Mouse (Mus musculus): Measurements from ENCODE around the gene Pxmp4.

Gene Pxmp4

DNA sequence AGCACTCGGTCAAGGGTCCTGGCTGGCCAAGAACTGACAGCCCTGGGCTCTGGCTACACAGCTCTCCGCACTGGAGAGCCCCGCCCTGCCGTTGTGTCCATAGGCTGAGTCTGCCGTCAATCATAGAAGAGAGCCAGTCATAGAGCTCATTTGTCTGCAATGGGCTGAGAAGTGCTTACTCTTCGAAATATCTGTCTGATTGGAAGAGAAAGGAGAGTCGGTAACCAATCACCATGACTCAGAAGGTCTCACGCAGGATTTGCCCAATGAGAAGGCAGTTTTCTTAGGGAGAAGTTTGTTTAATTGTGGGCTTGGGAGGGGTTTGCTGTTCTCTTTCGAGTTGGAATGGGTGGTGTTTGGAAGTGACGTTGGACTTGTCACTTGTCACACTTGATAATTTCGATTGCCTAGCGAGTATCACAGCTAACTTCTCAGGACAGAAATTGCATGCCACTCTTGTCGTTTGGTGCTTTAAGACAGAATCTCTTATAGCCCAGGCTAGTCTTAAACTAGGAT, at the start of gene Pxmp4:
Pxmp4 (minus strand) TSS at position 71 of the 516 bp plus-strand sequence.
- peak; percentile 98 for DNase-seq (ENCODE audit: low spot score)

DNA sequence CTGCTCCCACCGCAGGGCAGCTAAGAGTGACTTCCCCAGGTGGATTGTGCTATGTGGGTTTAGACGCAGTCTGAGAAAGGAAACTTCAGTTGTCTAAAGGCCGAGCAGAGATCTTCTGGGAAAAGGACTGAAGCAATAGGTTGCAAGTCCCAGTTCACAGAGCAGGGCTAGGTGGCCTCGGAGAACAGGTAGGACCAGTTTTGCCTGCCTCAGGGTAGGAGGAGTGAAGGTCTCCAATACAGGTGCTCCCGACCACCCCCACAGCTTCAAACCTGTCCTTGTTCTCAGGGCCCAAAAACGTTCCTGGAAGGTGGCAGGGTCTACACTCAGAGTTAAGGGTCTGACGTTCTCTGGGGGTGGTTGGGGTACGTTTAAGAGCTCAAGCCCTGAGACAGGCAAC, 47.9 kb upstream of the Pxmp4 start, which contains the start of gene Chmp4b:
Chmp4b (plus strand) TSS at position 343 of the 400 bp plus-strand sequence.
- DNase-seq (ENCODE audit: low spot score), result no peak

DNA sequence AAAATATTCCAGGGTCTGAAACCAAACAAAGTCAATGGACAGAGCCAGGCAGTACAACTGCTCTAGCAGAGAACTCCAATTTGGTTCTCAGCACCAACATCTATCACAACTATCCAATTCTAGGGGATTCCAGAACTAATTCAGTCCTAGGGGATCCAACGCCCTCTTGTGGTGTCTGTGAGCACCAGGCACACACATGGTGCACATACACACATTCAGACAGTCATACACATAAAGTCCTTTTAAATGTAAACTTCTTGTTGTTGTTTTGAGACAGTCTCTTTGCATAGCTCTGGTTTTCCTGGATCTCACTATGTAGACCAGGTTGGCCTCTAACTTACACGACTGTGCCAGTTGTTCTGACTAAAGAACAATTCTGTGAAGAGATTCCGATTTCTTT, 46.9 kb upstream of the Pxmp4 start:
- no peak for DNase-seq (ENCODE audit: low spot score)

DNA sequence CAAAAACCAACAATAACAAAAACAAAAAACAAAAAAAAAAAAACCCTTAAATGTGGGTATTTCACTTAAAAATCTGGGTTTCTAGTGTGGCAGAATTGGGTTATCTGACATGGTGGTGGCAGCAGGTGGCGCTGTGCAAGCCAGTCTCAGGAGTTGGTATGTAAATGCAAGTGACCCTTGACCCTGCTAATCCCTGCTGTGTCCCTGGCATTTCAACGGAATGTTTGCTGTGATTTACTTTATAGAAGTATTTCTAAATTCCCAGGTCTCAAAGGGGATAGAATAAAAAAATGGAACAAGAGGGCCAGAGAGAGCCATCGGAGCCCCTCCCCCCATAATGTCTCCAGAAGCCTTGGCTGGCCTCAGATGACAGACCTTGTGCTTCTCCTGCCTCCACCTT, 44.6 kb upstream of the Pxmp4 start:
- DNase-seq (ENCODE audit: low spot score), result no peak

GRCm38 (mm10) chr2:154646634-154647033, 43.1 kb upstream of the Pxmp4 start:
- DNase-seq (ENCODE audit: low spot score), result peak; percentile 26

GRCm38 (mm10) chr2:154642712-154643385, 39.3 kb upstream of the Pxmp4 start:
- no peak for DNase-seq (ENCODE audit: low spot score)

- DNase-seq (ENCODE audit: low spot score), result no peak
Observed at GRCm38 (mm10) chr2:154642005-154642459, 38.5 kb upstream of the Pxmp4 start.

DNA sequence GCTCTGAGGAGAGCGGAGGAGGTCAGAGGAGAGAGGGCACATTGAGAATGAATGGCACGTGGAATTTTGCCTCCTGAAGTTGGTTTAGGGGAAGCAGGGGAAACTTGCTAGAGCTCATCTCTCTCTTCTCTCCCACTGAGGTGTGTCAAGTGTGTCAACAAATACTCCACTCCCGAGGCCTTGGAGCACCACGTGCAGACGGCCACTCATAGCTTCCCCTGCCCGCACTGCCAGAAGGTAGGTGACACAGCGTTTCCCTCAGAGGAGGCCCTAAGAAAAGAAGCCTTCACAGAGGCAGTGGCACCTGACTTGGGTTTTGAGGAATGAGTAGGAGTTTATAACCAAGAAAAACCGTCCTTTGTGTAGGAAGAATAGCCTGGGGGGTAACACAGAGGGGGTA, 37.7 kb upstream of the Pxmp4 start:
- DNase-seq (ENCODE audit: low spot score), result no peak

DNA sequence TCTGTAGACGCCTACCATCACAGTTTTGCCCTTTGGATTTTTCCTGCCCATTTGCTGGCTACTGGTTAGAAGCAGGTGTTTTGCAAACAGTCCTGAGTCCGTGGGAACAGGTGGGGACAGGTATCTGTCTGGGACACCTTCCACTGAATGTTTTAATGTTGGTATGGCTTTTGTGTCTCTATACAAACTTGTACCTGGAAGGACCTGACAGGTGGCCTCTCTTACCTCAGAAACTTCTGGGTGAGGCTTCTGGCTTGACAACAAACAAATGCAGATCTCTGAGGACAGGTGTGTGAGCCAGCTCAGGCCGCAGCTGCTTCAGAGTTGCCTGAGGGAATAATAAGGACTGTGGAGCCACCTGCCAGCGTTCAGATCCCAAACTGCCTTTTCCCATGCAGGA, 35.6 kb upstream of the Pxmp4 start:
- DNase-seq (ENCODE audit: low spot score), result no peak

GRCm38 (mm10) chr2:154638521-154638920, 35.0 kb upstream of the Pxmp4 start:
- DNase-seq (ENCODE audit: low spot score), result no peak

GRCm38 (mm10) chr2:154635826-154636225, 32.3 kb upstream of the Pxmp4 start:
- DNase-seq (ENCODE audit: low spot score), result no peak

GRCm38 (mm10) chr2:154633876-154634644, 30.6 kb upstream of the Pxmp4 start:
- DNase-seq (ENCODE audit: low spot score), result no peak

DNA sequence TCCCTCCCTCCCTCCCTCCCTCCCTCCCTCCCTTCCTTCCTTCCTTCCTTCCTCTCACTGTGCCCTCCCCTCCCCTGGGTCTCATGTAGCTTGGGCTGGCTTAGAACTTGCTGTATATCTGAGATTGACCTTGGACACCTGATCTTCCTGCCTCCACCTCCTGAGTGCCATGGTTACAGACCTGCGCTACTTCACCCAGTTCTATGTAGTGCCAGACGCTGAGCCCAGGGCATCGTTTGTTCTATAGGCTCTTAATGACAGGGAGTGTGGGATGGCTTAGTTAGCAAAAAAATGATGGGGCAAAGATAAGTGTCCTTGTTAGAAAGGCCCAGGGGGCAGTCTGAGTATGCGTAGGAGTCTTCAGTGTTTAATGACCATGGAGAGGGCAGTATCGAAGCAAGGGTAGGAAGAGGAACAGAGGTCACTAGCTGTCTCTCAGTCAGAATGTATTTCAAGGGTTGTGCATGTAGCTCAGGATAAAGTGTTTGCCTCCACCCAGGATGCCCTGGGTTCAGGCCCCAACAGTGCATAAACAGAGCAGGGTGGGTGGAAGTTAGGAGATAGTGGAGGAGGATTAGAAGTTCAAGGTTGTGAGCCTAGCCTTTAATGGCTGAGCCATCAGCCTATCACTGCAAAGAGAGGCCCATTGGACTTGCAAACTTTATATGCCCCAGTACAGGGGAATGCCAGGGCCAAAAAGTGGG, 29.7 kb upstream of the Pxmp4 start:
- no peak for DNase-seq (ENCODE audit: low spot score)

GRCm38 (mm10) chr2:154632203-154632780, 28.8 kb upstream of the Pxmp4 start:
- no peak for DNase-seq (ENCODE audit: low spot score)

- no peak for DNase-seq (ENCODE audit: low spot score)
Observed at GRCm38 (mm10) chr2:154630531-154630930, 27.0 kb upstream of the Pxmp4 start.

DNA sequence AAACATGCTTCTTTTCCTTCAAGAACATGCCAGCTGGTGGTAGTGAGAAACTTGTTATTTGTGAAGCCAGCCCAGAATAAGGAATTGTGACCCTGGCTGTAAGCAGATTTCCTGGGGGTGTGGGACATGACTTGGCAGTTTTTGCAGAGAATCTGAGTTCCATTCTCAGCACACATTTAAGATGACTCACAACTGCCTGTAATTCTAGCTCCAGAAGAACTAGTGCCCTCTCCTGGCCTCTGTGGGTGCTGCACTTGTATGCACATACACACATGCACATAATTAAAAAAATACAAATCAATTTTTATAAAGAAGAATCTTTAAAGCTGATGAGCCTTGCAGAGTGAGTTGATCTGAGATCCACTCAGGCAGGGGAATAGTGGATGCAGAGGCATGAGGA, 20.6 kb upstream of the Pxmp4 start:
- DNase-seq (ENCODE audit: low spot score), result no peak

DNA sequence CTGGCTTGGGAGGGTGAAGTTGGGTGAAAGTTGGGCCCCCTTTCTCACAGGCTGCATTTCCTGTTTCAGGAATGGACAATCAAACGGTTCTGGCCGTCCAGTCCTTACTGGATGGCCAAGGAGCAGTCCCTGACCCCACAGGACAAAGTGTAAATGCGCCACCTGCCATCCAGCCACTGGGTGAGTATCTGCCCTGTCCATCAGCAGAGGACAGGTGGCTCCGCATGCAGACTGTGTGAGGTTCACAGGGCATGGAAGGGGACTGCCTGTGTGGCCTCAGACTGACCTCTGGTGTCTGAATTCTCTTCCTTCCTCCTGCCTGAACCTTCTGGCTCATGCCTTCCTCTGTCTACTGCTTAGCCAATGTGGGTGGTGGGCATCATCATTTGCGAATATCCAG, 18.2 kb upstream of the Pxmp4 start:
- no peak for DNase-seq (ENCODE audit: low spot score)

GRCm38 (mm10) chr2:154617061-154617460, 13.6 kb upstream of the Pxmp4 start:
- DNase-seq (ENCODE audit: low spot score), result no peak

DNA sequence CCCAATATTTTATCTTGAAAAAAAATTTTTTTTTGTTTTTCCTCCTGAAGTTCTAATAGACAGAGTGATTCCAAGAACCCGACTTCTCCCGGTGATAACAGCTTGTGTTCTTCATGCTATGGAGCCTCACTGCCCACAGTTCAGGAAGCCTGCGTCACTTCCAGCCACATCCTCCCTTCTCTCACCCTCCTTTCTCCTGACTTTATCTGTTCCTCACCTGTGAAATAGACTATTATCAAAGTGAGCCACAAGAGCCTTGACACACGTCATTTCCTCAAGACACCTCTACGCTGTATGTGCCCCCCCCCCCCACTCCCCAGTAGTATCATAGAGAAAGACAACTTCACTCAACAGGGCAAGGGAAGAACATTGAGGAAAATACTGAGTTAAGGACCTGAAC, 12.2 kb upstream of the Pxmp4 start:
- no peak for DNase-seq (ENCODE audit: low spot score)

DNA sequence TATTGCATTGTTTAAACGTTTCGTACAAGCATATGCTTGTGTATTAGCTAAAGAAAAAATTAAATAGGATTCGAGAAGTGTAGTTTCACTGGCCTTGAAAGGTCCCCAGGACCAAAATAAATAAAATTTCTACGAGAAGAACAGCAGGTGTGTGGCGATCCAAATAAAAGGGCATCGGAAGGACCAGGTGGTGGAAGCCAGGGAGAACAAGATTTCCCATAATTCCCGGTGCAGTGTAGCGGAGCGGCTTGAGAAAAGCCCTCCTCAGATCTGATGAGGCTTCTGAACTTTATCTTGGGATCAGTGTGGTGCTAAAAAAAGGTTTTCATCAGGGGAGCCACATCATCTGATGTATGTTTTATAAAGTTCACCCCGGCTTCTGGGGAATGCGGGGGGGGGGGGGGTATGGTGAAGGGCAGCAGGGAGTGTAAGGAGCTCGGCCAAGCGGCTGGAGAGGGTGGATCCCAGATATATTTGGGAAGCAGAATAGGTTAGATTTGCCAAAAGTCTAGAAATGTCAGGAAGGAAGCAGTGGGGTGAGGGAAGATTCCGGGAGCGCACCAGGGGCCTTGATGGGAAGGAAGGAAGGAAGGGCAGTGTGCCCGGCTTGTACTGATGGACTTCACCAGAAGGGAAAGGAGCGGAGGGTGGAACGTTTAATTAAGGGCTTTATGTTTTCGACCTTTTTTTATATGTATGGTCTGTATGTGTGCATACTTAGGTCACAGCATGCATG, 11.5 kb upstream of the Pxmp4 start:
- no peak for DNase-seq (ENCODE audit: low spot score)

Measured in testis, postnatal 14 days (tissue).